Mouse (Mus musculus) intestine, postnatal 0 days (tissue): ENCODE results near the gene Zfp428. TPM values are rescaled to one million over a fixed set of nuclear protein-coding genes. Genes with fewer than 3 reads are reported as not detected.

Experiments
- ATAC-seq: fragments of 200-750 bp; cut with Nextera tagmentation; 2 replicates; pipeline ENCODE4 v1.8.0; 2017; ENCODE audit warnings: mild to moderate bottlenecking, moderate TSS enrichment, moderate library complexity
- H3K27ac ChIP-seq: fragments of 300-500 bp; sonication (generic); 2 replicates; pipeline ENCODE4 v1.5.1; 2014; ENCODE audit warnings: mild to moderate bottlenecking, low read depth, low read length, moderate library complexity
- H3K27me3 ChIP-seq: fragments of 300-500 bp; sonication (generic); replicated peaks from 2 replicates; pipeline ENCODE4 v1.6.1; 2014; ENCODE audit warnings: low read length, mixed read lengths; ENCODE audit not compliant: control insufficient read depth, insufficient read depth
- H3K36me3 ChIP-seq: fragments of 300-500 bp; sonication (generic); 2 replicates; pipeline ENCODE4 v1.6.1; 2014; ENCODE audit warnings: mild to moderate bottlenecking, moderate library complexity; ENCODE audit not compliant: control insufficient read depth, insufficient read depth
- H3K4me1 ChIP-seq: fragments of 300-500 bp; sonication (generic); replicated peaks from 2 replicates; pipeline ENCODE4 v1.6.1; 2014; ENCODE audit warnings: antibody characterized with exemption, low read length, mixed read lengths; ENCODE audit not compliant: control insufficient read depth, insufficient read depth
- H3K4me2 ChIP-seq: fragments of 300-500 bp; sonication (generic); replicated peaks from 2 replicates; pipeline ENCODE4 v1.6.1; 2014; ENCODE audit warnings: low read depth, mild to moderate bottlenecking, moderate library complexity
- H3K4me3 ChIP-seq: fragments of 300-500 bp; sonication (generic); 2 replicates; pipeline ENCODE4 v1.5.1; 2014; ENCODE audit warnings: low read depth, low read length
- H3K9ac ChIP-seq: fragments of 300-500 bp; sonication (generic); 2 replicates; pipeline ENCODE4 v1.6.1; 2014; ENCODE audit warnings: mild to moderate bottlenecking, low read depth, low read length
- H3K9me3 ChIP-seq: fragments of 300-500 bp; sonication (generic); 2 replicates; pipeline ENCODE4 v1.6.1; 2016; ENCODE audit warnings: mixed run types; ENCODE audit not compliant: control insufficient read depth
- CTCF ChIP-seq: sonication (generic); IDR thresholded peaks from 2 replicates; pipeline ENCODE4 v1.5.1; 2016; ENCODE audit warnings: low read depth, mild to moderate bottlenecking, control low read depth, antibody characterized with exemption, moderate library complexity
- WGBS: fragments of 180-500 bp; shearing (Covaris S2); extraction: QIAGEN DNeasy Blood & Tissue Kit; methylation state at CpG from one replicate; pipeline ENCODE4 v1.1.7; 2014; 5-methylcytosine and 5-hydroxymethylcytosine counted together
- polyA plus RNA-seq: library from polyadenylated mRNA; unstranded; fragments of >200 nt; fragmentation: Nextera tagmentation; extraction: Ambion mirVana; gene quantifications from 2 replicates; pipeline ENCODE4 v1.2.1, GENCODE M21; 2015

Gene Zfp428
- polyA plus RNA-seq, 1 experiment from 2014 or later, result 11.2 TPM

- Histone ChIP-seq H3K9ac (no peak overlapping the region), H3K4me1 (no peaks in the 10 kb centered on the region), H3K27me3 (no peaks in the 10 kb centered on the region), H3K36me3 (peaks cover 29% of the 10 kb centered on the region), H3K9me3 (no peaks in the 10 kb centered on the region), H3K27ac (no peak overlapping the region), H3K4me3 (no peak overlapping the region), H3K4me2 (no peak overlapping the region)
- 77% methylated on average over 5 of the region's 5 CpGs for WGBS
- no peak for ATAC-seq
- no peak for TF ChIP-seq CTCF
These were observed 30.8 kb downstream of the Zfp428 start for GRCm38 (mm10) chr7:24537591-24537990.

GRCm38 (mm10) chr7:24538154-24538553 is 31.3 kb downstream of the Zfp428 start:
- TF ChIP-seq CTCF, result 0 out of 2 replicates have a peak, but pooled peaks have one; percentile 19
- Histone ChIP-seq H3K27ac (no peak overlapping the region), H3K9ac (no peak overlapping the region), H3K36me3 (peaks cover 26% of the 10 kb centered on the region), H3K27me3 (no peaks in the 10 kb centered on the region), H3K4me3 (no peak overlapping the region), H3K4me1 (no peaks in the 10 kb centered on the region), H3K4me2 (no peak overlapping the region), H3K9me3 (no peaks in the 10 kb centered on the region)
- ATAC-seq, result no peak
- 42% methylated on average over 5 of the region's 5 CpGs for WGBS

- no peak overlapping the region for H3K9ac ChIP-seq
- H3K4me3 ChIP-seq, result no peak overlapping the region
- H3K4me1 ChIP-seq, result no peaks in the 10 kb centered on the region
- no peak for ATAC-seq
- 71% methylated on average over 5 of the region's 5 CpGs for WGBS
- H3K4me2 ChIP-seq, result no peak overlapping the region
- H3K27me3 ChIP-seq, result no peaks in the 10 kb centered on the region
- H3K27ac ChIP-seq, result no peak overlapping the region
- no peak for TF ChIP-seq CTCF
- H3K9me3 ChIP-seq, result no peaks in the 10 kb centered on the region
- H3K36me3 ChIP-seq, result peaks cover 20% of the 10 kb centered on the region; the same call in 1 of the 2 replicates
These were observed 31.9 kb downstream of the Zfp428 start for GRCm38 (mm10) chr7:24538701-24539100.

- 89% methylated on average over 4 of the region's 4 CpGs for WGBS
- Histone ChIP-seq H3K36me3 (peaks cover 11% of the 10 kb centered on the region; the same call in 1 of the 2 replicates), H3K4me1 (no peaks in the 10 kb centered on the region), H3K9me3 (no peaks in the 10 kb centered on the region), H3K27me3 (no peaks in the 10 kb centered on the region), H3K4me2 (no peak overlapping the region), H3K9ac (no peak overlapping the region), H3K27ac (no peak overlapping the region), H3K4me3 (no peak overlapping the region)
- no peak for ATAC-seq
- no peak for TF ChIP-seq CTCF
These were observed 32.9 kb downstream of the Zfp428 start for GRCm38 (mm10) chr7:24539686-24540085.

GRCm38 (mm10) chr7:24544506-24544905 is 37.7 kb downstream of the Zfp428 start:
- ATAC-seq, result no peak
- Histone ChIP-seq H3K9me3 (no peaks in the 10 kb centered on the region), H3K9ac (no peak overlapping the region), H3K4me1 (0 out of 2 replicates have a peak, but pooled peaks cover 3% of the 10 kb centered on the region), H3K27me3 (no peaks in the 10 kb centered on the region), H3K36me3 (no peaks in the 10 kb centered on the region), H3K27ac (no peak overlapping the region), H3K4me2 (no peak overlapping the region), H3K4me3 (no peak overlapping the region)
- 89% methylated on average over 2 of the region's 2 CpGs for WGBS
- peak; percentile 36 for TF ChIP-seq CTCF

GRCm38 (mm10) chr7:24546068-24546614 is 39.3 kb downstream of the Zfp428 start, which contains the start of the genes Pinlyp and Xrcc1:
Gene Pinlyp (minus strand): TSS chr7:24546118.
Gene Xrcc1 (plus strand): TSS chr7:24546289.
- Histone ChIP-seq H3K9ac (peak within 1 kb of the TSS; percentile 77), H3K27me3 (no peaks in the 10 kb centered on the region), H3K9me3 (no peaks in the 10 kb centered on the region), H3K4me2 (peak within 1 kb of the TSS; percentile 85), H3K4me3 (peak within 1 kb of the TSS; percentile 92), H3K4me1 (0 out of 2 replicates have a peak, but pooled peaks cover 3% of the 10 kb centered on the region), H3K27ac (peak within 1 kb of the TSS; percentile 30), H3K36me3 (no peaks in the 10 kb centered on the region; the same call in 1 of the 2 replicates)
- TF ChIP-seq CTCF, result no peak
- WGBS, result 29% methylated on average over 13 of the region's 13 CpGs
- 0 out of 2 replicates have a peak, but pooled peaks have one; percentile 6 for ATAC-seq
